Mouse (Mus musculus): ENCODE measurements around the gene Zc2hc1c.

DNA sequence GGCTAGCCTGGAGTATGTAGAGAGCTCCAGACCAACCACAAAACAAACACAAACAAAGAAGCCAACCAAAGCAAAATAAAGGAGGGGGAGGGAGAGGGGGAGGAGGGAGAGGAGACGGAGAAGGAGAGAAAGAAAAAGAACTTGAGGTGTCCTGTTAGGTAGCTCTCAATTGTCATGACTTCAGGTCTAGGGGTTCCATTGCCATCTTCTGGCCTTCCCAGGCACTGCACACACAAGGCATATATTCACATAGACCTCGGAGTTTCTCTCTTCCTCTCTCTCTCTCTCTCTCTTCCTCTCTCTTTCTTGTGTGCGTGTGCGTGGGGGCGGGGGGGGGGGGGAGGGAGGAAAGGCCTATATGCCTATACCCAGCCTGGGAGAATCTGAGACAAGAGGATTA is 1.4 kb upstream of the Zc2hc1c start:
- TF ChIP-seq CTCF (IDR thresholded peaks at IDR 0.05; ENCODE audit: insufficient read depth, low read length) (0 out of 2 replicates have a peak, but pooled peaks have one; percentile 31), POLR2A (IDR thresholded peaks at IDR 0.05; ENCODE audit: borderline replicate concordance, extremely low read depth, low read depth, low read length) (no peak)

Measured in lung, adult 2 months (tissue).